Mouse (Mus musculus): ENCODE measurements around the gene Susd6.
A peak's percentile ranks its signal among the peaks of the same experiment; 100 is the strongest.
"Not testable (repeated sequence)": the region's sequence is repeated elsewhere in the genome, so short reads cannot be mapped to it uniquely, and the experiment has no call there.

Gene Susd6

GRCm38 (mm10) chr12:80785597-80785996, 4.7 kb upstream of the Susd6 start:
- DNase-seq = no peak

GRCm38 (mm10) chr12:80786591-80786990, 3.7 kb upstream of the Susd6 start:
- DNase-seq = no peak

GRCm38 (mm10) chr12:80787604-80788003, 2.7 kb upstream of the Susd6 start:
- DNase-seq = no peak

- no peak for DNase-seq
Observed at GRCm38 (mm10) chr12:80788188-80788587, 2.1 kb upstream of the Susd6 start.

GRCm38 (mm10) chr12:80789276-80789675, 1.0 kb upstream of the Susd6 start:
- not testable (repeated sequence) for DNase-seq

- DNase-seq = peak; percentile 31
Observed at GRCm38 (mm10) chr12:80790700-80791570, 625 bp downstream of the Susd6 start.

GRCm38 (mm10) chr12:80791571-80792444, 1.5 kb downstream of the Susd6 start:
- DNase-seq = peak; percentile 56

GRCm38 (mm10) chr12:80792867-80793266, 2.6 kb downstream of the Susd6 start:
- DNase-seq = no peak

GRCm38 (mm10) chr12:80793535-80793934, 3.2 kb downstream of the Susd6 start:
- DNase-seq = no peak

GRCm38 (mm10) chr12:80794522-80794921, 4.2 kb downstream of the Susd6 start:
- no peak for DNase-seq

- no peak for DNase-seq
Observed at GRCm38 (mm10) chr12:80794935-80795785, 4.8 kb downstream of the Susd6 start.

- no peak for DNase-seq
Observed at GRCm38 (mm10) chr12:80798271-80798670, 8.0 kb downstream of the Susd6 start.

GRCm38 (mm10) chr12:80800156-80800555, 9.8 kb downstream of the Susd6 start:
- DNase-seq = no peak

GRCm38 (mm10) chr12:80801443-80801842, 11.1 kb downstream of the Susd6 start:
- DNase-seq = no peak

- DNase-seq = no peak
Observed at GRCm38 (mm10) chr12:80803924-80804323, 13.6 kb downstream of the Susd6 start.

GRCm38 (mm10) chr12:80804861-80805428, 14.6 kb downstream of the Susd6 start:
- DNase-seq = no peak

- peak; percentile 42 for DNase-seq
Observed at GRCm38 (mm10) chr12:80807451-80808085, 17.3 kb downstream of the Susd6 start.

- DNase-seq = no peak
Observed at GRCm38 (mm10) chr12:80810005-80810404, 19.7 kb downstream of the Susd6 start.

GRCm38 (mm10) chr12:80811646-80812509, 21.6 kb downstream of the Susd6 start:
- DNase-seq = peak; percentile 25

GRCm38 (mm10) chr12:80812510-80812820, 22.2 kb downstream of the Susd6 start:
- no peak for DNase-seq

GRCm38 (mm10) chr12:80813456-80813855, 23.1 kb downstream of the Susd6 start:
- no peak for DNase-seq
